Mouse (Mus musculus) C2C12 (cell line): ENCODE results near the gene Kcnv2.

Experiments used
- CTCF ChIP-seq: IDR thresholded peaks from one replicate; pipeline ENCODE4 v1.5.1; 2011; ENCODE audit not compliant: control insufficient read depth, insufficient read depth, insufficient read length
- MAX ChIP-seq: IDR thresholded peaks from one replicate; pipeline ENCODE4 v1.6.1; 2011; ENCODE audit warnings: mild to moderate bottlenecking, control low read depth
- MYOD1 ChIP-seq: IDR thresholded peaks from one replicate; pipeline ENCODE4 v1.6.1; 2011; ENCODE audit warnings: low read depth; ENCODE audit not compliant: control insufficient read depth, insufficient read length
- MYOG ChIP-seq: IDR thresholded peaks from one replicate; pipeline ENCODE4 v1.6.1; 2011; ENCODE audit not compliant: control insufficient read depth, insufficient read length; ENCODE audit errors: extremely low read depth
- USF1 ChIP-seq: IDR thresholded peaks from one replicate; pipeline ENCODE4 v1.6.1; 2011; ENCODE audit warnings: low read depth, mild to moderate bottlenecking, control low read depth, moderate library complexity

GRCm38 (mm10) chr19:27363891-27364290 is 41.5 kb downstream of the Kcnv2 start:
- TF ChIP-seq MYOG (no peak), CTCF (no peak), MYOD1 (no peak), USF1 (no peak), MAX (no peak)
